Mouse (Mus musculus) heart, postnatal 0 days (tissue): Measurements from ENCODE around the gene Tent5a.

ENCODE experiments used
- CTCF ChIP-seq: IDR thresholded peaks from 2 replicates; pipeline ENCODE4 v1.5.1; 2016; ENCODE audit warnings: antibody characterized with exemption, control low read depth, low read depth
- EP300 ChIP-seq: IDR thresholded peaks from 2 replicates; pipeline ENCODE4 v1.6.1; 2016; ENCODE audit warnings: antibody characterized with exemption, low read depth

GRCm38 (mm10) chr9:85376643-85377307, 49.6 kb upstream of the Tent5a start:
- no peak for TF ChIP-seq CTCF
- TF ChIP-seq EP300: no peak
